Mouse (Mus musculus): ENCODE measurements at regions not wholly inside any gene's neighbourhood (a gene's known extent, or its start where the extent isn't known, plus 50 kb on each side); places are given as distances from the start of the nearest gene placed in this dataset.
"Not testable (repeated sequence)": the region's sequence is repeated elsewhere in the genome, so short reads cannot be mapped to it uniquely, and the experiment has no call there.

- no peak overlapping the region for H3K9ac ChIP-seq (replicated peaks; ENCODE audit: low read depth, low read length)
- no peaks in the 10 kb centered on the region for H3K36me3 ChIP-seq (replicated peaks; ENCODE audit: control insufficient read depth, insufficient read depth, low read length)
- no peaks in the 10 kb centered on the region for H3K27me3 ChIP-seq (ENCODE audit: control insufficient read depth, insufficient read depth, low read length)
- peak; percentile 41 for DNase-seq (ENCODE audit: low spot score)
- H3K27ac ChIP-seq (ENCODE audit: low read depth): peak overlapping the region; percentile 82
- 0 out of 2 replicates have a peak, but pooled peaks have one; percentile 19 for ATAC-seq (ENCODE audit: insufficient read depth, low read depth)
- 41% methylated on average over 7 of the region's 7 CpGs for WGBS
- no peak overlapping the region for H3K4me2 ChIP-seq (ENCODE audit: low read depth, low read length)
- no peaks in the 10 kb centered on the region for H3K9me3 ChIP-seq (replicated peaks; ENCODE audit: control insufficient read depth, low read length)
- no peak for TF ChIP-seq EP300 (IDR thresholded peaks at IDR 0.05; ENCODE audit: low read depth)
- no peak for TF ChIP-seq CTCF (IDR thresholded peaks at IDR 0.05; ENCODE audit: low read depth)
- H3K4me3 ChIP-seq (ENCODE audit: low read depth, low read length): no peak overlapping the region
- peaks cover 33% of the 10 kb centered on the region for H3K4me1 ChIP-seq (ENCODE audit: control insufficient read depth, insufficient read depth)
Observed at GRCm38 (mm10) chr12:70656805-70657492, 168.4 kb upstream of the Frmd6 start.

GRCm38 (mm10) chr12:70657493-70657810, 167.9 kb upstream of the Frmd6 start:
- TF ChIP-seq CTCF (IDR thresholded peaks at IDR 0.05; ENCODE audit: low read depth): no peak
- TF ChIP-seq EP300 (IDR thresholded peaks at IDR 0.05; ENCODE audit: low read depth): no peak
- DNase-seq (ENCODE audit: low spot score) (no peak), ATAC-seq (ENCODE audit: insufficient read depth, low read depth) (no peak)
- Histone ChIP-seq H3K4me2 (ENCODE audit: low read depth, low read length) (no peak overlapping the region), H3K9ac (replicated peaks; ENCODE audit: low read depth, low read length) (no peak overlapping the region), H3K9me3 (replicated peaks; ENCODE audit: control insufficient read depth, low read length) (no peaks in the 10 kb centered on the region), H3K4me3 (ENCODE audit: low read depth, low read length) (no peak overlapping the region), H3K27me3 (ENCODE audit: control insufficient read depth, insufficient read depth, low read length) (no peaks in the 10 kb centered on the region), H3K27ac (ENCODE audit: low read depth) (no peak overlapping the region), H3K36me3 (replicated peaks; ENCODE audit: control insufficient read depth, insufficient read depth, low read length) (no peaks in the 10 kb centered on the region), H3K4me1 (ENCODE audit: control insufficient read depth, insufficient read depth) (peaks cover 33% of the 10 kb centered on the region)
- WGBS: 83% methylated on average over 3 of the region's 3 CpGs

- DNase-seq (ENCODE audit: low spot score) (no peak), ATAC-seq (ENCODE audit: insufficient read depth, low read depth) (no peak)
- 90% methylated on average over 5 of the region's 5 CpGs for WGBS
- TF ChIP-seq EP300 (IDR thresholded peaks at IDR 0.05; ENCODE audit: low read depth) (no peak), CTCF (IDR thresholded peaks at IDR 0.05; ENCODE audit: low read depth) (no peak)
- Histone ChIP-seq H3K27me3 (ENCODE audit: control insufficient read depth, insufficient read depth, low read length) (no peaks in the 10 kb centered on the region), H3K9ac (replicated peaks; ENCODE audit: low read depth, low read length) (no peak overlapping the region), H3K4me3 (ENCODE audit: low read depth, low read length) (no peak overlapping the region), H3K27ac (ENCODE audit: low read depth) (no peak overlapping the region), H3K9me3 (replicated peaks; ENCODE audit: control insufficient read depth, low read length) (no peaks in the 10 kb centered on the region), H3K4me1 (ENCODE audit: control insufficient read depth, insufficient read depth) (peaks cover 33% of the 10 kb centered on the region), H3K4me2 (ENCODE audit: low read depth, low read length) (no peak overlapping the region), H3K36me3 (replicated peaks; ENCODE audit: control insufficient read depth, insufficient read depth, low read length) (no peaks in the 10 kb centered on the region)
Observed at GRCm38 (mm10) chr12:70658106-70658505, 167.2 kb upstream of the Frmd6 start.

GRCm38 (mm10) chr12:70660388-70660787, 164.9 kb upstream of the Frmd6 start:
- no peaks in the 10 kb centered on the region for H3K36me3 ChIP-seq (replicated peaks; ENCODE audit: control insufficient read depth, insufficient read depth, low read length)
- peaks cover 22% of the 10 kb centered on the region for H3K4me1 ChIP-seq (ENCODE audit: control insufficient read depth, insufficient read depth)
- H3K9ac ChIP-seq (replicated peaks; ENCODE audit: low read depth, low read length): no peak overlapping the region
- no peak overlapping the region for H3K4me3 ChIP-seq (ENCODE audit: low read depth, low read length)
- DNase-seq (ENCODE audit: low spot score) (no peak), ATAC-seq (ENCODE audit: insufficient read depth, low read depth) (no peak)
- H3K4me2 ChIP-seq (ENCODE audit: low read depth, low read length): no peak overlapping the region
- TF ChIP-seq CTCF (IDR thresholded peaks at IDR 0.05; ENCODE audit: low read depth) (no peak), EP300 (IDR thresholded peaks at IDR 0.05; ENCODE audit: low read depth) (no peak)
- H3K27ac ChIP-seq (ENCODE audit: low read depth): no peak overlapping the region; the same call in 1 of the 2 replicates
- no peaks in the 10 kb centered on the region for H3K9me3 ChIP-seq (replicated peaks; ENCODE audit: control insufficient read depth, low read length)
- 82% methylated on average over 4 of the region's 4 CpGs for WGBS
- no peaks in the 10 kb centered on the region for H3K27me3 ChIP-seq (ENCODE audit: control insufficient read depth, insufficient read depth, low read length)

- not testable (repeated sequence) for H3K4me1 ChIP-seq (ENCODE audit: control insufficient read depth, insufficient read depth); DNase-seq (ENCODE audit: low spot score); H3K4me3 ChIP-seq (ENCODE audit: low read depth, low read length); H3K36me3 ChIP-seq (replicated peaks; ENCODE audit: control insufficient read depth, insufficient read depth, low read length); H3K9me3 ChIP-seq (replicated peaks; ENCODE audit: control insufficient read depth, low read length); H3K27ac ChIP-seq (ENCODE audit: low read depth); H3K9ac ChIP-seq (replicated peaks; ENCODE audit: low read depth, low read length); H3K27me3 ChIP-seq (ENCODE audit: control insufficient read depth, insufficient read depth, low read length); ATAC-seq (ENCODE audit: insufficient read depth, low read depth); H3K4me2 ChIP-seq (ENCODE audit: low read depth, low read length)
- WGBS: 90% methylated on average over 5 of the region's 8 CpGs
Observed at GRCm38 (mm10) chr12:70668158-70668557, 157.2 kb upstream of the Frmd6 start.

- H3K9me3 ChIP-seq (replicated peaks; ENCODE audit: control insufficient read depth, low read length): no peaks in the 10 kb centered on the region
- H3K27ac ChIP-seq (ENCODE audit: low read depth): no peak overlapping the region
- no peaks in the 10 kb centered on the region for H3K36me3 ChIP-seq (replicated peaks; ENCODE audit: control insufficient read depth, insufficient read depth, low read length)
- no peaks in the 10 kb centered on the region for H3K27me3 ChIP-seq (ENCODE audit: control insufficient read depth, insufficient read depth, low read length)
- no peaks in the 10 kb centered on the region for H3K4me1 ChIP-seq (ENCODE audit: control insufficient read depth, insufficient read depth)
- no peak overlapping the region for H3K9ac ChIP-seq (replicated peaks; ENCODE audit: low read depth, low read length)
- H3K4me3 ChIP-seq (ENCODE audit: low read depth, low read length): no peak overlapping the region
- no peak for DNase-seq (ENCODE audit: low spot score)
- no peak for TF ChIP-seq EP300 (IDR thresholded peaks at IDR 0.05; ENCODE audit: low read depth)
- 82% methylated on average over 7 of the region's 7 CpGs for WGBS
- no peak for ATAC-seq (ENCODE audit: insufficient read depth, low read depth)
- no peak overlapping the region for H3K4me2 ChIP-seq (ENCODE audit: low read depth, low read length)
Observed at GRCm38 (mm10) chr12:70672115-70672514, 153.2 kb upstream of the Frmd6 start.
